Mouse (Mus musculus): ENCODE results near the gene Car4.

DNA sequence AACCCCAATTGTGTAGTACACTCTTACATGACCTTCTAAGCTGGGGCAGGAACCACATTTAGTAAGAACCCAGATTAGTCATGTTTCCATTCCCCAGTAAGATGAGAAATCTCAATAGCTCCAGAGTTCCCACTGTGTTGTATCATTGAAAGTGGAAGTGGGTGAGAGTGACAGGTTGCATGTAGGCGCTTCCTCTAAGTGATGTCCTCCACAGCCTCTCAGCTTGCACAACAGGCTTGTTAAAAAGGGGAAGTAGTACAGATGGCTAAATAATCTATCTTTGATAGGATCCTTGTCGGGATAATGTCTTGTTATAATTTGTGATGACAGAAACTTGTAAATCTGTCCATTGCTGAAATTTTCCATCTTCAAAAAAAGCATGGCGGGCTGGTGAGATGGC is 46.0 kb downstream of the Car4 start:
- TF ChIP-seq CTCF (IDR thresholded peaks at IDR 0.05; ENCODE audit: borderline replicate concordance, insufficient read depth, low read depth, low read length) (no peak), POLR2A (IDR thresholded peaks at IDR 0.05; ENCODE audit: borderline replicate concordance, insufficient read depth, low read length) (no peak)
